In genomic region chr17:56473611-56473905, GRCm38 (mm10) we compare ENCODE assay signal across 9 mouse cellular contexts. TPM values are rescaled to one million over a fixed set of nuclear protein-coding genes. Genes with fewer than 3 reads are reported as not detected.
A peak's percentile ranks its signal among the peaks of the same experiment; 100 is the strongest.
DNase-seq lines count a peak whose midpoint lies in the region; ATAC-seq and TF ChIP-seq lines count a peak whose summit lies in the region.
"Had no signal": no experiment of that assay in that cellular context is flagged by ENCODE, and none has a peak within 500 bp of the region (broad histone marks: within the 10 kb centered on the region; RNA-seq: fewer than 3 reads in every experiment).

No protein-coding gene starts in this region.

- peaks cover 7% of the 10 kb centered on the region for H3K4me1 ChIP-seq in ES-Bruce4 (ENCODE audit: control insufficient read depth, insufficient read depth, low read length)
- H3K4me1 ChIP-seq in hindbrain, embryonic 10.5 days (replicated peaks), result peaks cover 84% of the 10 kb centered on the region
- H3K4me1 ChIP-seq in liver, postnatal 0 days (ENCODE audit: insufficient read depth), result peaks cover 39% of the 10 kb centered on the region

- no peaks in the 10 kb centered on the region for H3K36me3 ChIP-seq in ES-Bruce4 (ENCODE audit: control insufficient read depth, insufficient read depth, low read length, poor library complexity, severe bottlenecking)
- H3K36me3 ChIP-seq in hindbrain, embryonic 10.5 days, result peaks cover 13% of the 10 kb centered on the region
- H3K36me3 ChIP-seq in liver, postnatal 0 days (replicated peaks; ENCODE audit: insufficient read depth, low read length), result no peaks in the 10 kb centered on the region

- 4% methylated on average over 11 of the region's 11 CpGs for WGBS in hindbrain, embryonic 10.5 days
- WGBS in liver, postnatal 0 days (ENCODE audit: insufficient replicate concordance), result 3% methylated on average over 11 of the region's 11 CpGs

- H3K9ac ChIP-seq in ES-Bruce4 (ENCODE audit: low read depth, poor library complexity, severe bottlenecking), result peak overlapping the region; percentile 15
- H3K9ac ChIP-seq in liver, postnatal 0 days (replicated peaks), result no peak overlapping the region

- H3K4me3 ChIP-seq in gastrocnemius, adult 2 months, result peak overlapping the region; percentile 87
- H3K4me3 ChIP-seq in ES-Bruce4 (ENCODE audit: low read depth, low read length), result peak overlapping the region; percentile 85
- peak overlapping the region; percentile 98 for H3K4me3 ChIP-seq in hindbrain, embryonic 10.5 days
- peak overlapping the region; percentile 55 for H3K4me3 ChIP-seq in liver, postnatal 0 days (ENCODE audit: low read depth, low read length)

- ATAC-seq in liver, postnatal 0 days, result no peak
- ATAC-seq in activated CD4-positive, CD25-positive, alpha-beta regulatory T cell, adult 4 months, result no peak

- no peak for DNase-seq in gastrocnemius, adult 2 months
- no peak for DNase-seq in gastrocnemius, postnatal 10 days
- DNase-seq in hindbrain, embryonic 10.5 days (ENCODE audit: low spot score), result no peak
- DNase-seq in liver, postnatal 0 days, result no peak
- no peak for DNase-seq in thymus, postnatal 10 days (ENCODE audit: low spot score in 2 of 2)
- no peak for DNase-seq in gastrocnemius, adult 8-10 months (ENCODE audit: low spot score in 2 of 2)

- H3K9me3 ChIP-seq in ES-Bruce4 (replicated peaks; ENCODE audit: control insufficient read depth, insufficient read depth, low read length, poor library complexity, severe bottlenecking), result no peaks in the 10 kb centered on the region
- H3K9me3 ChIP-seq in hindbrain, embryonic 10.5 days, result peaks cover 9% of the 10 kb centered on the region; the same call in 1 of the 2 replicates
- H3K9me3 ChIP-seq in liver, postnatal 0 days (ENCODE audit: low read length), result no peaks in the 10 kb centered on the region

- no peak for TF ChIP-seq POLR2A in ES-Bruce4 (IDR thresholded peaks at IDR 0.05; ENCODE audit: insufficient read depth, low read length)

- no peak for TF ChIP-seq CTCF in gastrocnemius, adult 2 months (IDR thresholded peaks at IDR 0.05)
- no peak for TF ChIP-seq CTCF in ES-Bruce4 (IDR thresholded peaks at IDR 0.05; ENCODE audit: low read depth, low read length)
- TF ChIP-seq CTCF in liver, postnatal 0 days (IDR thresholded peaks at IDR 0.05; ENCODE audit: low read depth), result no peak

- H3K27me3 ChIP-seq in ES-Bruce4 (ENCODE audit: control insufficient read depth, insufficient read depth, low read length, poor library complexity, severe bottlenecking), result peaks cover 3% of the 10 kb centered on the region; the same call in 1 of the 2 replicates
- H3K27me3 ChIP-seq in hindbrain, embryonic 10.5 days (ENCODE audit: insufficient read depth, poor library complexity, severe bottlenecking), result peaks cover 81% of the 10 kb centered on the region
- H3K27me3 ChIP-seq in liver, postnatal 0 days (ENCODE audit: insufficient read depth, low read length), result peaks cover 79% of the 10 kb centered on the region

- H3K27ac ChIP-seq in gastrocnemius, adult 2 months, result no peak overlapping the region
- H3K27ac ChIP-seq in ES-Bruce4 (ENCODE audit: insufficient read depth, low read length), result no peak overlapping the region
- peak overlapping the region; percentile 98 for H3K27ac ChIP-seq in hindbrain, embryonic 10.5 days
- no peak overlapping the region for H3K27ac ChIP-seq in liver, postnatal 0 days (ENCODE audit: low read depth)

- peak overlapping the region; percentile 81 for H3K4me2 ChIP-seq in liver, postnatal 0 days (ENCODE audit: low read depth, low read length)

- TF ChIP-seq EP300 in ES-Bruce4 (IDR thresholded peaks at IDR 0.05; ENCODE audit: insufficient read depth, low read depth, low read length), result no peak
- TF ChIP-seq EP300 in liver, postnatal 0 days (IDR thresholded peaks at IDR 0.05; ENCODE audit: low read depth), result no peak

- intact Hi-C loops in gastrocnemius, adult 2 months (cut with DNase I), result no loop called here

RNA-seq across cellular contexts. Expression of gene Ptprs, which starts 2.7 kb away (rescaled TPM):
- 10 to 100 TPM; 29.6 to 43.1 TPM for total RNA-seq in gastrocnemius, adult 2 months (2021)
- total RNA-seq in gastrocnemius, postnatal 10 days (2021), result 10 to 100 TPM; 64.1 to 94.7 TPM
- polyA plus RNA-seq in ES-Bruce4 (2011; ENCODE audit: insufficient read depth, insufficient read length, low read depth, missing spikeins), result 149 and 159 TPM in 2 replicates
- polyA plus RNA-seq in hindbrain, embryonic 10.5 days (2016; fragmentation: Nextera tagmentation; extraction: Ambion mirVana), result 109 and 172 TPM in 2 replicates
- polyA plus RNA-seq in liver, postnatal 0 days (2015; fragmentation: Nextera tagmentation; extraction: Ambion mirVana), result 3.4 TPM in 2 replicates
- polyA plus RNA-seq in activated CD4-positive, CD25-positive, alpha-beta regulatory T cell, adult 4 months (2017; shearing (Covaris generic)), result 1 to 10 TPM; 6.5 to 8.6 TPM
- 10 to 100 TPM; 25.5 to 38.3 (median 30.6) TPM for total RNA-seq in gastrocnemius, adult 8-10 months (2022)

RNA-seq across cellular contexts. Expression of gene Znrf4, which starts 38.7 kb away (rescaled TPM):
- total RNA-seq in gastrocnemius, adult 2 months (2021), result not detected
- not detected for total RNA-seq in gastrocnemius, postnatal 10 days (2021)
- polyA plus RNA-seq in ES-Bruce4 (2011; ENCODE audit: insufficient read depth, insufficient read length, low read depth, missing spikeins), result not detected in 2 replicates
- polyA plus RNA-seq in hindbrain, embryonic 10.5 days (2016; fragmentation: Nextera tagmentation; extraction: Ambion mirVana), result not detected in 2 replicates
- not detected in 2 replicates for polyA plus RNA-seq in liver, postnatal 0 days (2015; fragmentation: Nextera tagmentation; extraction: Ambion mirVana)
- not detected for polyA plus RNA-seq in activated CD4-positive, CD25-positive, alpha-beta regulatory T cell, adult 4 months (2017; shearing (Covaris generic))
- not detected for total RNA-seq in gastrocnemius, adult 8-10 months (2022)
- total RNA-seq: neutrophil, adult 5-6 weeks had no signal

Comparison
In these comparisons a context has a peak if more than half of its experiments do, and no peak if none do; other contexts are left out.
1. RNA of gene Ptprs, which starts 2.7 kb away (polyA plus RNA-seq): 109 to 172 TPM in hindbrain, embryonic 10.5 days and 149 to 159 TPM in ES-Bruce4; 6.5 to 8.6 TPM in activated CD4-positive, CD25-positive, alpha-beta regulatory T cell, adult 4 months and 3.4 TPM in liver, postnatal 0 days; every median in the first group is over 10 times any median in the second.
2. Peak in every context shown above with its lines, with median percentiles within 50 percentile points of each other: H3K4me3 ChIP-seq.